Mouse (Mus musculus) forebrain, embryonic 15.5 days (tissue): ENCODE measurements at regions not wholly inside any gene's neighbourhood (a gene's known extent, or its start where the extent isn't known, plus 50 kb on each side); places are given as distances from the start of the nearest gene placed in this dataset.
A peak's percentile ranks its signal among the peaks of the same experiment; 100 is the strongest.

ENCODE experiments used
- ATAC-seq: fragments of 200-750 bp; cut with Nextera tagmentation; replicated peaks from 2 replicates; pipeline ENCODE4 v1.8.0; 2017; ENCODE audit warnings: mild to moderate bottlenecking, moderate TSS enrichment, moderate library complexity
- H3K27ac ChIP-seq: fragments of 300-500 bp; sonication (generic); replicated peaks from 2 replicates; pipeline ENCODE4 v1.5.1; 2015; ENCODE audit warnings: mild to moderate bottlenecking, inconsistent platforms
- H3K27me3 ChIP-seq: fragments of 300-500 bp; sonication (generic); 2 replicates; pipeline ENCODE4 v1.6.1; 2015; ENCODE audit warnings: inconsistent platforms
- H3K36me3 ChIP-seq: fragments of 300-500 bp; sonication (generic); 2 replicates; pipeline ENCODE4 v1.6.1; 2015; ENCODE audit warnings: mild to moderate bottlenecking, inconsistent platforms
- H3K4me1 ChIP-seq: fragments of 300-500 bp; sonication (generic); 2 replicates; pipeline ENCODE4 v1.6.1; 2015; ENCODE audit warnings: inconsistent platforms
- H3K4me2 ChIP-seq: fragments of 300-500 bp; sonication (generic); replicated peaks from 2 replicates; pipeline ENCODE4 v1.6.1; 2015; ENCODE audit warnings: mild to moderate bottlenecking, inconsistent platforms
- H3K4me3 ChIP-seq: fragments of 300-500 bp; sonication (generic); 2 replicates; pipeline ENCODE4 v1.5.1; 2015; ENCODE audit warnings: mild to moderate bottlenecking, inconsistent platforms
- H3K9ac ChIP-seq: fragments of 300-500 bp; sonication (generic); replicated peaks from 2 replicates; pipeline ENCODE4 v1.6.1; 2015; ENCODE audit warnings: mild to moderate bottlenecking, inconsistent platforms
- H3K9me3 ChIP-seq: fragments of 300-500 bp; sonication (generic); 2 replicates; pipeline ENCODE4 v1.6.1; 2016; ENCODE audit warnings: inconsistent platforms
- whole genome bisulfite sequencing: fragments of 180-500 bp; shearing (Covaris S2); methylation state at CpG from one replicate; pipeline ENCODE4 v1.1.7; 2015; ENCODE audit warnings: mixed read lengths; 5-methylcytosine and 5-hydroxymethylcytosine counted together

GRCm38 (mm10) chr16:30118876-30119275, 54.7 kb downstream of the Hes1 start:
- H3K27me3 ChIP-seq, result peaks cover 34% of the 10 kb centered on the region
- WGBS, result 90% methylated on average over 5 of the region's 5 CpGs
- no peak overlapping the region for H3K27ac ChIP-seq
- H3K4me2 ChIP-seq, result no peak overlapping the region
- no peak for ATAC-seq
- H3K4me3 ChIP-seq, result no peak overlapping the region
- H3K4me1 ChIP-seq, result peaks cover 16% of the 10 kb centered on the region
- no peaks in the 10 kb centered on the region for H3K9me3 ChIP-seq
- H3K9ac ChIP-seq, result no peak overlapping the region
- H3K36me3 ChIP-seq, result no peaks in the 10 kb centered on the region

- peaks cover 16% of the 10 kb centered on the region for H3K4me1 ChIP-seq
- peaks cover 41% of the 10 kb centered on the region for H3K27me3 ChIP-seq
- peak overlapping the region; percentile 26 for H3K4me2 ChIP-seq
- 4% methylated on average over 30 of the region's 30 CpGs for WGBS
- no peak overlapping the region for H3K27ac ChIP-seq
- no peak overlapping the region for H3K4me3 ChIP-seq
- ATAC-seq, result no peak
- no peak overlapping the region for H3K9ac ChIP-seq
- H3K36me3 ChIP-seq, result no peaks in the 10 kb centered on the region
- no peaks in the 10 kb centered on the region for H3K9me3 ChIP-seq
These were observed 56.4 kb downstream of the Hes1 start for GRCm38 (mm10) chr16:30120330-30121265.

- Histone ChIP-seq H3K27ac (no peak overlapping the region), H3K4me1 (peaks cover 16% of the 10 kb centered on the region), H3K9me3 (no peaks in the 10 kb centered on the region), H3K4me2 (no peak overlapping the region), H3K9ac (no peak overlapping the region), H3K36me3 (no peaks in the 10 kb centered on the region), H3K4me3 (no peak overlapping the region), H3K27me3 (peaks cover 47% of the 10 kb centered on the region)
- no peak for ATAC-seq
- WGBS, result 52% methylated on average over 6 of the region's 6 CpGs
These were observed 57.4 kb downstream of the Hes1 start for GRCm38 (mm10) chr16:30121596-30121995.

- Histone ChIP-seq H3K4me1 (peaks cover 16% of the 10 kb centered on the region), H3K36me3 (no peaks in the 10 kb centered on the region), H3K27me3 (peaks cover 47% of the 10 kb centered on the region), H3K27ac (no peak overlapping the region), H3K4me3 (no peak overlapping the region), H3K9me3 (no peaks in the 10 kb centered on the region), H3K9ac (no peak overlapping the region), H3K4me2 (no peak overlapping the region)
- 22% methylated on average over 29 of the region's 29 CpGs for WGBS
- ATAC-seq, result no peak
These were observed 58.3 kb downstream of the Hes1 start for GRCm38 (mm10) chr16:30122211-30123070.

GRCm38 (mm10) chr16:30127015-30127414, 62.8 kb downstream of the Hes1 start:
- peaks cover 21% of the 10 kb centered on the region for H3K4me1 ChIP-seq
- WGBS, result 97% methylated on average over 10 of the region's 10 CpGs
- H3K27ac ChIP-seq, result no peak overlapping the region
- H3K4me2 ChIP-seq, result no peak overlapping the region
- H3K9ac ChIP-seq, result no peak overlapping the region
- H3K9me3 ChIP-seq, result no peaks in the 10 kb centered on the region
- no peaks in the 10 kb centered on the region for H3K36me3 ChIP-seq
- peaks cover 39% of the 10 kb centered on the region for H3K27me3 ChIP-seq
- H3K4me3 ChIP-seq, result no peak overlapping the region
- no peak for ATAC-seq

- Histone ChIP-seq H3K4me2 (no peak overlapping the region), H3K9ac (no peak overlapping the region), H3K9me3 (no peaks in the 10 kb centered on the region), H3K27ac (no peak overlapping the region), H3K36me3 (no peaks in the 10 kb centered on the region), H3K4me3 (no peak overlapping the region), H3K27me3 (peaks cover 28% of the 10 kb centered on the region), H3K4me1 (peaks cover 13% of the 10 kb centered on the region)
- 64% methylated on average over 8 of the region's 8 CpGs for WGBS
- no peak for ATAC-seq
These were observed 64.6 kb downstream of the Hes1 start for GRCm38 (mm10) chr16:30128787-30129186.

GRCm38 (mm10) chr16:30129218-30130112, 65.3 kb downstream of the Hes1 start:
- Histone ChIP-seq H3K9me3 (no peaks in the 10 kb centered on the region), H3K27ac (no peak overlapping the region), H3K4me3 (no peak overlapping the region), H3K36me3 (no peaks in the 10 kb centered on the region), H3K27me3 (peaks cover 32% of the 10 kb centered on the region), H3K9ac (no peak overlapping the region), H3K4me1 (peaks cover 13% of the 10 kb centered on the region), H3K4me2 (no peak overlapping the region)
- ATAC-seq, result peak; percentile 65
- 6% methylated on average over 17 of the region's 17 CpGs for WGBS

- H3K36me3 ChIP-seq, result no peaks in the 10 kb centered on the region
- H3K9ac ChIP-seq, result no peak overlapping the region
- H3K4me2 ChIP-seq, result no peak overlapping the region
- no peaks in the 10 kb centered on the region for H3K9me3 ChIP-seq
- no peak overlapping the region for H3K4me3 ChIP-seq
- no peak overlapping the region for H3K27ac ChIP-seq
- H3K27me3 ChIP-seq, result peaks cover 33% of the 10 kb centered on the region
- peaks cover 13% of the 10 kb centered on the region for H3K4me1 ChIP-seq
- 10% methylated on average over 4 of the region's 4 CpGs for WGBS
- ATAC-seq, result peak; percentile 37
These were observed 65.9 kb downstream of the Hes1 start for GRCm38 (mm10) chr16:30130113-30130471.

GRCm38 (mm10) chr16:30132086-30132485, 67.9 kb downstream of the Hes1 start:
- Histone ChIP-seq H3K27ac (no peak overlapping the region), H3K27me3 (peaks cover 31% of the 10 kb centered on the region), H3K4me3 (no peak overlapping the region), H3K4me2 (no peak overlapping the region), H3K36me3 (no peaks in the 10 kb centered on the region), H3K9me3 (no peaks in the 10 kb centered on the region), H3K4me1 (peaks cover 13% of the 10 kb centered on the region), H3K9ac (no peak overlapping the region)
- no peak for ATAC-seq
- 75% methylated on average over 7 of the region's 7 CpGs for WGBS

GRCm38 (mm10) chr16:30134642-30135165, 70.5 kb downstream of the Hes1 start:
- Histone ChIP-seq H3K36me3 (no peaks in the 10 kb centered on the region), H3K4me2 (no peak overlapping the region), H3K4me3 (no peak overlapping the region), H3K27ac (no peak overlapping the region), H3K27me3 (peaks cover 31% of the 10 kb centered on the region), H3K4me1 (peaks cover 6% of the 10 kb centered on the region), H3K9me3 (no peaks in the 10 kb centered on the region), H3K9ac (no peak overlapping the region)
- ATAC-seq, result no peak
- 59% methylated on average over 6 of the region's 6 CpGs for WGBS

- no peak for ATAC-seq
- Histone ChIP-seq H3K27ac (no peak overlapping the region), H3K36me3 (no peaks in the 10 kb centered on the region), H3K4me1 (no peaks in the 10 kb centered on the region), H3K4me2 (no peak overlapping the region), H3K27me3 (peaks cover 24% of the 10 kb centered on the region), H3K9me3 (no peaks in the 10 kb centered on the region), H3K4me3 (no peak overlapping the region), H3K9ac (no peak overlapping the region)
- 95% methylated on average over 5 of the region's 5 CpGs for WGBS
These were observed 72.7 kb downstream of the Hes1 start for GRCm38 (mm10) chr16:30136849-30137248.
